Mouse (Mus musculus) CH12.LX (cell line): ENCODE measurements around the gene Hunk.

Experiments
- BHLHE40 ChIP-seq: IDR thresholded peaks from 2 replicates; pipeline ENCODE4 v1.6.1; 2011; ENCODE audit warnings: mild to moderate bottlenecking, low read depth, low read length, improper control_type of control experiment
- CHD1 ChIP-seq: IDR thresholded peaks from 2 replicates; pipeline ENCODE4 v1.6.1; 2012; ENCODE audit warnings: low read depth, low read length, improper control_type of control experiment, inconsistent platforms
- CTCF ChIP-seq, 2 experiments: IDR thresholded peaks in 1 of 2; conservative IDR thresholded peaks in 1 of 2; 2 replicates each; pipeline ENCODE4 v1.5.1; 2011 to 2012; ENCODE audit warnings: low read depth in 2 of 2, low read length in 2 of 2, improper control_type of control experiment in 1 of 2, inconsistent platforms in 1 of 2, mild to moderate bottlenecking in 1 of 2, moderate library complexity in 1 of 2
- EP300 ChIP-seq: IDR thresholded peaks from 2 replicates; pipeline ENCODE4 v1.6.1; 2011; ENCODE audit warnings: low read length, improper control_type of control experiment
- HCFC1 ChIP-seq: IDR thresholded peaks from 2 replicates; pipeline ENCODE4 v1.6.1; 2012; ENCODE audit warnings: low read depth, mild to moderate bottlenecking, inconsistent platforms, low read length, improper control_type of control experiment
- JUN ChIP-seq: IDR thresholded peaks from 2 replicates; pipeline ENCODE4 v1.6.1; 2011; ENCODE audit warnings: low read depth, mild to moderate bottlenecking, low read length, improper control_type of control experiment, moderate library complexity; ENCODE audit not compliant: insufficient read depth
- JUND ChIP-seq: conservative IDR thresholded peaks from 2 replicates; pipeline ENCODE4 v1.6.1; 2011; ENCODE audit warnings: low read depth, low read length, improper control_type of control experiment
- MYC ChIP-seq: IDR thresholded peaks from 2 replicates; pipeline ENCODE4 v1.6.1; 2011; ENCODE audit warnings: low read depth, mild to moderate bottlenecking, improper control_type of control experiment, low read length
- POLR2A ChIP-seq: IDR thresholded peaks from 2 replicates; pipeline ENCODE4 v1.6.1; 2011; ENCODE audit warnings: low read depth, mild to moderate bottlenecking, improper control_type of control experiment, low read length
- TBP ChIP-seq: conservative IDR thresholded peaks from 2 replicates; pipeline ENCODE4 v1.6.1; 2011; ENCODE audit warnings: low read depth, low read length, improper control_type of control experiment
- ZMIZ1 ChIP-seq: IDR thresholded peaks from 2 replicates; pipeline ENCODE4 v1.6.1; 2012; ENCODE audit warnings: low read depth, mild to moderate bottlenecking, inconsistent platforms, low read length, improper control_type of control experiment
- ZNF384 ChIP-seq: IDR thresholded peaks from 2 replicates; pipeline ENCODE4 v1.6.1; 2012; ENCODE audit warnings: low read depth, low read length, improper control_type of control experiment, inconsistent platforms

GRCm38 (mm10) chr16:90481612-90482011 lies 95.8 kb downstream of the Hunk start:
- TF ChIP-seq JUN (no peak), CHD1 (no peak), CTCF (conservative IDR thresholded peaks at IDR 0.05 in 1 of 2, IDR thresholded peaks at IDR 0.05 in 1 of 2; ENCODE audit: low read depth in 2 of 2, low read length in 2 of 2) (no peak), ZMIZ1 (no peak), BHLHE40 (no peak), POLR2A (no peak), HCFC1 (no peak), TBP (no peak), JUND (no peak), ZNF384 (no peak), EP300 (no peak), MYC (no peak)
